ENCODE assay signal across 7 mouse cellular contexts in genomic region chr11:40734251-40734752, GRCm38 (mm10). TPM values are rescaled to one million over a fixed set of nuclear protein-coding genes. Genes with fewer than 3 reads are reported as not detected.
DNase-seq lines count a peak whose midpoint lies in the region; ATAC-seq lines count a peak whose summit lies in the region.

No protein-coding gene starts in this region.

- DNase-seq in retina, postnatal 1 day: peak; percentile 34
- no peak for DNase-seq in retina, embryonic 14.5 days (ENCODE audit: low spot score)
- no peak for DNase-seq in right cerebral cortex, postnatal 10 days (ENCODE audit: low spot score in 2 of 2)
- no peak for DNase-seq in cerebellum, adult 11-12 months

- H3K27me3 ChIP-seq in embryonic facial prominence, embryonic 15.5 days: no peaks in the 10 kb centered on the region
- H3K27me3 ChIP-seq in limb, embryonic 13.5 days: no peaks in the 10 kb centered on the region
- no peaks in the 10 kb centered on the region for H3K27me3 ChIP-seq in stomach, embryonic 16.5 days (ENCODE audit: control insufficient read depth, insufficient read depth, low read length)

- ATAC-seq in embryonic facial prominence, embryonic 15.5 days (ENCODE audit: insufficient number of reproducible peaks, low FRiP score, low TSS enrichment, low read depth): no peak
- ATAC-seq in limb, embryonic 13.5 days (ENCODE audit: low FRiP score, low read depth): no peak
- ATAC-seq in stomach, embryonic 16.5 days (ENCODE audit: insufficient read depth, low FRiP score): no peak

- 5% methylated on average over 11 of the region's 11 CpGs for WGBS in embryonic facial prominence, embryonic 15.5 days
- 4% methylated on average over 11 of the region's 11 CpGs for WGBS in limb, embryonic 13.5 days
- WGBS in stomach, embryonic 16.5 days: 3% methylated on average over 11 of the region's 11 CpGs

- peak overlapping the region; percentile 97 for H3K4me3 ChIP-seq in embryonic facial prominence, embryonic 15.5 days (replicated peaks)
- peak overlapping the region; percentile 95 for H3K4me3 ChIP-seq in limb, embryonic 13.5 days
- H3K4me3 ChIP-seq in stomach, embryonic 16.5 days (replicated peaks; ENCODE audit: low read length): peak overlapping the region; percentile 71

- peak overlapping the region; percentile 87 for H3K9ac ChIP-seq in embryonic facial prominence, embryonic 15.5 days
- peak overlapping the region; percentile 97 for H3K9ac ChIP-seq in limb, embryonic 13.5 days
- peak overlapping the region; percentile 91 for H3K9ac ChIP-seq in stomach, embryonic 16.5 days (ENCODE audit: low read length)

- peaks cover 28% of the 10 kb centered on the region for H3K36me3 ChIP-seq in embryonic facial prominence, embryonic 15.5 days
- H3K36me3 ChIP-seq in limb, embryonic 13.5 days: peaks cover 26% of the 10 kb centered on the region
- peaks cover 9% of the 10 kb centered on the region for H3K36me3 ChIP-seq in stomach, embryonic 16.5 days (ENCODE audit: control insufficient read depth, insufficient read depth, low read length)

- H3K4me2 ChIP-seq in embryonic facial prominence, embryonic 15.5 days (replicated peaks): peak overlapping the region; percentile 72
- peak overlapping the region; percentile 84 for H3K4me2 ChIP-seq in limb, embryonic 13.5 days (replicated peaks)
- peak overlapping the region; percentile 88 for H3K4me2 ChIP-seq in stomach, embryonic 16.5 days (ENCODE audit: low read depth, low read length)

- peak overlapping the region; percentile 87; the same call in 1 of the 2 replicates for H3K27ac ChIP-seq in embryonic facial prominence, embryonic 15.5 days (replicated peaks)
- peak overlapping the region; percentile 88; the same call in 1 of the 2 replicates for H3K27ac ChIP-seq in limb, embryonic 13.5 days
- H3K27ac ChIP-seq in stomach, embryonic 16.5 days (ENCODE audit: low read length): 0 out of 2 replicates have a peak overlapping the region, but pooled peaks have one; percentile 69

- H3K9me3 ChIP-seq in embryonic facial prominence, embryonic 15.5 days (replicated peaks): no peaks in the 10 kb centered on the region
- no peaks in the 10 kb centered on the region for H3K9me3 ChIP-seq in limb, embryonic 13.5 days
- no peaks in the 10 kb centered on the region for H3K9me3 ChIP-seq in stomach, embryonic 16.5 days (replicated peaks; ENCODE audit: control insufficient read depth, low read length)

- H3K4me1 ChIP-seq in embryonic facial prominence, embryonic 15.5 days: peaks cover 24% of the 10 kb centered on the region
- H3K4me1 ChIP-seq in limb, embryonic 13.5 days: peaks cover 30% of the 10 kb centered on the region
- H3K4me1 ChIP-seq in stomach, embryonic 16.5 days (ENCODE audit: control insufficient read depth, insufficient read depth, low read length): peaks cover 17% of the 10 kb centered on the region

RNA-seq across cellular contexts. Expression of gene Nudcd2, which starts 0.8 kb away (rescaled TPM):
- 118 and 124 TPM in 2 replicates for polyA plus RNA-seq in embryonic facial prominence, embryonic 15.5 days (2015; fragmentation: Nextera tagmentation; extraction: Ambion mirVana)
- 168 and 186 TPM in 2 replicates for polyA plus RNA-seq in limb, embryonic 13.5 days (2015; fragmentation: Nextera tagmentation; extraction: Ambion mirVana)
- polyA plus RNA-seq in stomach, embryonic 16.5 days (2015; fragmentation: Nextera tagmentation; extraction: Ambion mirVana): 121 and 129 TPM in 2 replicates

RNA-seq across cellular contexts. Expression of gene Hmmr, which starts 1.1 kb away (rescaled TPM):
- 35.1 and 35.5 TPM in 2 replicates for polyA plus RNA-seq in embryonic facial prominence, embryonic 15.5 days (2015; fragmentation: Nextera tagmentation; extraction: Ambion mirVana)
- 43.7 and 45.7 TPM in 2 replicates for polyA plus RNA-seq in limb, embryonic 13.5 days (2015; fragmentation: Nextera tagmentation; extraction: Ambion mirVana)
- 38.4 and 41.1 TPM in 2 replicates for polyA plus RNA-seq in stomach, embryonic 16.5 days (2015; fragmentation: Nextera tagmentation; extraction: Ambion mirVana)

RNA-seq across cellular contexts. Expression of gene Ccng1, which starts 20.8 kb away (rescaled TPM):
- polyA plus RNA-seq in embryonic facial prominence, embryonic 15.5 days (2015; fragmentation: Nextera tagmentation; extraction: Ambion mirVana): 48.4 and 50.0 TPM in 2 replicates
- 31.7 and 35.5 TPM in 2 replicates for polyA plus RNA-seq in limb, embryonic 13.5 days (2015; fragmentation: Nextera tagmentation; extraction: Ambion mirVana)
- 61.8 and 75.7 TPM in 2 replicates for polyA plus RNA-seq in stomach, embryonic 16.5 days (2015; fragmentation: Nextera tagmentation; extraction: Ambion mirVana)

RNA-seq across cellular contexts. Expression of gene Mat2b, which starts 39.3 kb away (rescaled TPM):
- 96.0 and 107 TPM in 2 replicates for polyA plus RNA-seq in embryonic facial prominence, embryonic 15.5 days (2015; fragmentation: Nextera tagmentation; extraction: Ambion mirVana)
- 117 and 118 TPM in 2 replicates for polyA plus RNA-seq in limb, embryonic 13.5 days (2015; fragmentation: Nextera tagmentation; extraction: Ambion mirVana)
- 94.3 and 96.9 TPM in 2 replicates for polyA plus RNA-seq in stomach, embryonic 16.5 days (2015; fragmentation: Nextera tagmentation; extraction: Ambion mirVana)
